Mouse (Mus musculus): ENCODE measurements around the gene Pml. TPM values are rescaled to one million over a fixed set of nuclear protein-coding genes. Genes with fewer than 3 reads are reported as not detected.

Gene Pml
- polyA plus RNA-seq, 1 experiment from 2014 or later = 21.6 TPM

DNA sequence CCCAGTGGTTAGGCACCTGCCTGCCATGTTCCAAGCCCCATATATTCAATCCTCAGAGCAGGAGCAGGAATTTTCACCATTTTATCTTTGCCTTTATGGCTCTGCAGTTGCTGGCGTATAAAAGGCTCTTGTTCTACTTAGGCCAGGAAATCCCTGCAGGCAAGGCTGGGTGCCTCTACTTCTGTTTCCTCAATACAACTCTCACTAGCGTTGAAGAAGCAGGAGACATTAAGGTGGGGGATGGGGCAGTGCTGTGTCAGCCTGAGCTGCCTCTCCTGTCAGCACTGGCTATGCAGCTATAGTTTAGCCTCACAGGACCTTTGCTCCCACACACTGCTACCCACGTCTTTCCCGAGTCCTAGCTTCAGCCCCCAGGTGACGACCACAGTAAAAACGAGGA is 17.8 kb downstream of the Pml start:
- Histone ChIP-seq H3K9ac (ENCODE audit: low read length) (no peak overlapping the region), H3K36me3 (ENCODE audit: control insufficient read depth, insufficient read depth, low read length) (peaks cover 51% of the 10 kb centered on the region), H3K9me3 (ENCODE audit: control insufficient read depth, low read length) (no peaks in the 10 kb centered on the region), H3K4me1 (replicated peaks; ENCODE audit: control insufficient read depth, insufficient read depth, low read length) (no peaks in the 10 kb centered on the region), H3K27ac (ENCODE audit: low read length) (peak overlapping the region; percentile 61), H3K27me3 (ENCODE audit: control insufficient read depth, insufficient read depth, low read depth, low read length) (no peaks in the 10 kb centered on the region), H3K4me3 (ENCODE audit: low read length) (no peak overlapping the region), H3K4me2 (ENCODE audit: low read depth, low read length) (no peak overlapping the region)
- ATAC-seq (ENCODE audit: low read depth) = no peak
- 62% methylated on average over 6 of the region's 6 CpGs for WGBS

DNA sequence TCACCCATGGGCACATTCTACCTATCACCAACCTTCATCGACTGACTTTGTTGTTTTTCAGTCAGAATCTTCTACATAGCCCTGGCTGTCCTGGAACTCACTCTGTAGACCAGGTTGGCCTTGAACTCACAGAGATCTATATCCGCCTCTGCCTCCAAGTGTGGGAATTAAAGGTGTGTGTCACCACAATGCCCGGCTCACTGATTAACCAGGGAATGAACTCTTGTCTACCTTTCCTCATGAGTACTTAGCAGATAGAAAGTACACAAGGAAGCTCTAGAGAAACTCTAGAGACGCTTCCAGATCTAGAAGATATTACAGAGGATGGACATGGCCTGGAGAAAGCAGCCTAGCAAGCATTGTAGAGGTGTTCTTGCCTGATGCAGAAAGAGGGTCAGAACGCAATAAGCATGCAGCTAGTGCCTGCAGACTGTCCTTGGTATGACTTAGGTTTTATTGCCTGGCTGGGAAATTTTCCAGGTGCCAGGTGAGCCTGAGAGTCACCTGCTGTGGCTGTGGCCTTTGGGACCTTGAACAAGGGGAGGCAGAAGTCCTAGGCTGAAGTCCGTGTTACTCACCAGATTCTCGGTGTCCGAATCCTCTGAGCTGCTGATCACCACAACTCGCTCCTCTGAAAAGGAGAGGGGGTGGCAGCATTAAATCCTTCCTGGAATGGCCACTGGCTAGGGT is 20.7 kb downstream of the Pml start:
- no peak overlapping the region for H3K4me2 ChIP-seq (ENCODE audit: low read depth, low read length)
- WGBS = 90% methylated on average over 9 of the region's 9 CpGs
- H3K36me3 ChIP-seq (ENCODE audit: control insufficient read depth, insufficient read depth, low read length) = peaks cover 40% of the 10 kb centered on the region
- H3K4me3 ChIP-seq (ENCODE audit: low read length) = no peak overlapping the region
- no peak overlapping the region for H3K27ac ChIP-seq (ENCODE audit: low read length)
- no peaks in the 10 kb centered on the region for H3K4me1 ChIP-seq (replicated peaks; ENCODE audit: control insufficient read depth, insufficient read depth, low read length)
- no peaks in the 10 kb centered on the region for H3K9me3 ChIP-seq (ENCODE audit: control insufficient read depth, low read length)
- no peak overlapping the region for H3K9ac ChIP-seq (ENCODE audit: low read length)
- H3K27me3 ChIP-seq (ENCODE audit: control insufficient read depth, insufficient read depth, low read depth, low read length) = no peaks in the 10 kb centered on the region
- ATAC-seq (ENCODE audit: low read depth) = no peak

DNA sequence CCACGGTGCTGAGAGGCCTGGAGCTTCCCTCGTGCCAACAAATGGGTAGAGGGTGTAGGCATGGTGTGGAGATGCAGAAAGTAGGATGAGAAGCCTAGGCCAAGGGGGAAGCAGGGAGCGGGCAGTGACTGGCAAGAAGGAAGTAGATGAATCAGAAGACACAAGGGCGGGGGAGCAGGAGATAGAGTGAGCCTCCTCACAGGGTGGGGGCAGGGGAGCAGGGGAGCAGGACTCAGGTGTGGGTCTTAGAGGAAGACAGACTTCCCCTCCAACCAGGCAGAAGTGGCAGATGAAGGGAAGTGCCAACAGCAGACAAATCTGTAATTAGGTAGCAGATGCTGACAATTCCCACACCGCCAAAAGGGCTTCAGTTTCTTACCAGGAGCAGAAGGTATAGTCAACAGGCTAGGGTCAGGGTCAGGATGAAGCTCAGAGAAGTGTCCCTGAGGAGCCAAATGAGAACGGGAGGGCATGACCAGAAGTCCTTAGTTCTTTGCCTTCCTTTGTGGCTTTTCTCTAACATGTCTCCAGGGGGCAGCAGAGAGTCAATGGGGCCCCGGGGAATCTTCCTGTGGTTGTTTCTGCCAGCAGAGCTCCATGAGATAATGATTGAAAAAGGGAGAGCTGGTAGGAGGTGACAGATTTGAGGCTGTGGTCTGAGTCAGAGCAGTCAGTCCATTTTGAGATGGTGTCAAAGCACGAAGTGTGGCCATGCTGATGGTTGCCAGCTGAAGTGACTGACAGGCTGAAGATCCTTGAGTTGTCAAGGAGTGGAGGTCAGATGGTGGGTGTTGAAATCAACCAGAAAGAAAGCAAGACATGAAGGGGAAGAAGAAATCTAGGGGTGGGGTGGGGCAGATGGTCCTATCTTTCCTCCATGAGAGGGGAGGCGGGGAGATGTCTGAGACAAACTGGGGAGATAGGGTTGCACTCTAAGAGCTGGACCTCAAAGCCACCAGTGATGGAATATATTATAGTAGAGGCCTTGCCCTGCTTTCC is 23.4 kb downstream of the Pml start:
- Histone ChIP-seq H3K4me2 (ENCODE audit: low read depth, low read length) (no peak overlapping the region), H3K27me3 (ENCODE audit: control insufficient read depth, insufficient read depth, low read depth, low read length) (no peaks in the 10 kb centered on the region), H3K27ac (ENCODE audit: low read length) (no peak overlapping the region), H3K4me1 (replicated peaks; ENCODE audit: control insufficient read depth, insufficient read depth, low read length) (no peaks in the 10 kb centered on the region), H3K36me3 (ENCODE audit: control insufficient read depth, insufficient read depth, low read length) (peaks cover 32% of the 10 kb centered on the region), H3K9ac (ENCODE audit: low read length) (no peak overlapping the region), H3K4me3 (ENCODE audit: low read length) (no peak overlapping the region), H3K9me3 (ENCODE audit: control insufficient read depth, low read length) (no peaks in the 10 kb centered on the region)
- 58% methylated on average over 9 of the region's 9 CpGs for WGBS
- ATAC-seq (ENCODE audit: low read depth) = no peak

DNA sequence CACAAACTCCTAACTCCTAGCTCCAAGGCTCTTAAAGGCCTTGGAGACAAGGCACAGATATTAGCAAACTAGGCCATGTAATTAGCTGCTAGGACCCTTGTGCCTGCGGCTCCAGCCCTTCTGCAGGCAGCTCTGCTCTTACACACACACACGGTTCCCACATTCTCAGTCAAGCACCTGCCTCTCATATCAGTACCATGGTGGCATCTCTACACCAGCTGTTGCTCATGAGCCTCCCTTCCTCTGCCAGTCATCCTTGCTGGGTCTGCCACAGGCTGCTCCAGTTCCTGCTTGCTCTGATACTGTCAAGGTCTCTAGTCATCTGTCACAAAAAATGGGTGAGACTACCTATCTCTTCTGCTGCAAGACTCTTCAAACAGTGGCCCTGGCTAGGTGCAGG is 25.2 kb downstream of the Pml start:
- 94% methylated on average over 2 of the region's 2 CpGs for WGBS
- Histone ChIP-seq H3K36me3 (ENCODE audit: control insufficient read depth, insufficient read depth, low read length) (peaks cover 25% of the 10 kb centered on the region), H3K27me3 (ENCODE audit: control insufficient read depth, insufficient read depth, low read depth, low read length) (no peaks in the 10 kb centered on the region), H3K9ac (ENCODE audit: low read length) (no peak overlapping the region), H3K4me2 (ENCODE audit: low read depth, low read length) (no peak overlapping the region), H3K4me1 (replicated peaks; ENCODE audit: control insufficient read depth, insufficient read depth, low read length) (no peaks in the 10 kb centered on the region), H3K9me3 (ENCODE audit: control insufficient read depth, low read length) (no peaks in the 10 kb centered on the region), H3K27ac (ENCODE audit: low read length) (no peak overlapping the region), H3K4me3 (ENCODE audit: low read length) (no peak overlapping the region)
- ATAC-seq (ENCODE audit: low read depth) = no peak

DNA sequence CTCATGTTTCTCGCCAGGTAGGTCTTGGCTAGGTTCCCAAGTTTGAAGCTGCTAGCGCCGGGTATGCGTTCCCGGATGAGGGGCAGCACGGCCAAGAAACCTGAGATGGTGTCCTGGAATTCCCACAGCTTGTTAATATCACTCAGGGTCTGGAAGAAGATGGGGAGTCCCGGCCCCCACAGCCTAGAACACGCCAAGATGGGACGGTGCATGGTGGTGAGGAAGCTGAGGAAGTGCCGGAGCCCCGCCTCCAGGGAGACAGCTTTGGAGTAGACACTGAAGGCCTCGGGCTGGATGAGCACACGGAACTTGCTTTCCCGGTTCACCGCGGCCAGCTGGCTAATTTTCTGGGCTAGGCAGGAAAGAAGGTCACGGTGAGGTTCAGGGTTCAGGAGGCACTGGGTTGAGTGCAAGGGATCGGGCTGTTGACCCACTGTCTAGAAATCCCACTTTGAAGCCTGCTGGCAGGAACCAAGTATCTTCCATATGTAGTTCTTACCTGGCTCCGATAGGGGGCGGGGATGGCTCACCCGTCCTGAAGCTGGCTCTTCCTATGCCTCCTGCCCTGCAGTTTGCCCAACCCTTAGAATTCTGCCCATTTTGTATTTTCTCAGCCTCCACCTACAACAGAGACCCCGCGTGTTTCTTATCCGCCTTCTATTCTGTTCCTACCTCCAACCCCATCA is 29.2 kb downstream of the Pml start:
- Histone ChIP-seq H3K4me1 (replicated peaks; ENCODE audit: control insufficient read depth, insufficient read depth, low read length) (no peaks in the 10 kb centered on the region), H3K4me3 (ENCODE audit: low read length) (no peak overlapping the region), H3K27ac (ENCODE audit: low read length) (no peak overlapping the region), H3K36me3 (ENCODE audit: control insufficient read depth, insufficient read depth, low read length) (peaks cover 8% of the 10 kb centered on the region; the same call in 1 of the 2 replicates), H3K27me3 (ENCODE audit: control insufficient read depth, insufficient read depth, low read depth, low read length) (no peaks in the 10 kb centered on the region), H3K9me3 (ENCODE audit: control insufficient read depth, low read length) (no peaks in the 10 kb centered on the region), H3K9ac (ENCODE audit: low read length) (no peak overlapping the region), H3K4me2 (ENCODE audit: low read depth, low read length) (no peak overlapping the region)
- peak; percentile 30; the same call in 1 of the 2 replicates for ATAC-seq (ENCODE audit: low read depth)
- WGBS = 62% methylated on average over 24 of the region's 24 CpGs

DNA sequence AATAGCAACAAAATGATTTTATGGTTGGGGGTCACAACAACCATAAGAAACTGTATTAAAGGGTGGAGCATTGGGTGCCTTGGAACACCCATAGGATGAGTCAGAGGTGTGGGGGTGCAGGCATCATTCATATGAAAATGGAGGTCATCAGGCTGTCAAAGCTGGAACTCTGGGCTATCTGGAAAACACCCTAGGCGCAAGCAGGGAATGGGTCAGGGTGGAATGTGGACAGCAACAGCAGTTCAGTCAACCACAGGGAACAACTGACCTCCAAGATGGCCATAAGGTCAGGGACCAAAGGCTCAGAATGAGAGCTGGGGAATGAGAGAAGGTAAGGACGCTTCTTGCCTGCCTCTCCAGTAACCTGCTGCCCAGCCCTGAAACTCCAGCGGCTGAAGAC is 31.0 kb downstream of the Pml start:
- no peak for ATAC-seq (ENCODE audit: low read depth)
- Histone ChIP-seq H3K4me3 (ENCODE audit: low read length) (no peak overlapping the region), H3K36me3 (ENCODE audit: control insufficient read depth, insufficient read depth, low read length) (peaks cover 8% of the 10 kb centered on the region; the same call in 1 of the 2 replicates), H3K4me2 (ENCODE audit: low read depth, low read length) (no peak overlapping the region), H3K9me3 (ENCODE audit: control insufficient read depth, low read length) (no peaks in the 10 kb centered on the region), H3K27me3 (ENCODE audit: control insufficient read depth, insufficient read depth, low read depth, low read length) (no peaks in the 10 kb centered on the region), H3K9ac (ENCODE audit: low read length) (no peak overlapping the region), H3K4me1 (replicated peaks; ENCODE audit: control insufficient read depth, insufficient read depth, low read length) (peaks cover 3% of the 10 kb centered on the region), H3K27ac (ENCODE audit: low read length) (no peak overlapping the region)
- WGBS = 87% methylated on average over 3 of the region's 3 CpGs

DNA sequence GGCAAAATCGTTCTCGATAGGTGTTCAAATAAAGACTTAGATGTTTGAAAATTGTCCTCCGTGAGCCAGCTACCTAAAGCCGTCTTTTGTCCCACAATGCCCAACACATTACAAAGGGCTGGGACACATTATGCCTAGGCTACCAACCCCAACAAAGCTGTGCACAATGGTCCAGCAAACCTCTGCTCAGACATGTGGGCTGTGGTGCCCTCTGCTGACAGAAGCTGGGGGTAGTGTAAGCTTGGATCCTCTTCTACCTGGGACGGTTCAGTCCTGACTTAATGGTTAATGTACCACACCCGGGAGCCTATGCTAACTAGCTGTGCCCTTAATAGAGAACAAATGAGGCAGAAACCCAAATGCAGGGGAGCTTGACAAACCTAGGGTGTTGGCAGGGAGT is 33.2 kb downstream of the Pml start:
- H3K36me3 ChIP-seq (ENCODE audit: control insufficient read depth, insufficient read depth, low read length) = 0 out of 2 replicates have a peak, but pooled peaks cover 5% of the 10 kb centered on the region
- no peak overlapping the region for H3K27ac ChIP-seq (ENCODE audit: low read length)
- H3K27me3 ChIP-seq (ENCODE audit: control insufficient read depth, insufficient read depth, low read depth, low read length) = 0 out of 2 replicates have a peak, but pooled peaks cover 2% of the 10 kb centered on the region
- 51% methylated on average over 6 of the region's 6 CpGs for WGBS
- H3K9me3 ChIP-seq (ENCODE audit: control insufficient read depth, low read length) = no peaks in the 10 kb centered on the region
- no peak overlapping the region for H3K4me3 ChIP-seq (ENCODE audit: low read length)
- no peak overlapping the region for H3K9ac ChIP-seq (ENCODE audit: low read length)
- no peak overlapping the region for H3K4me2 ChIP-seq (ENCODE audit: low read depth, low read length)
- H3K4me1 ChIP-seq (replicated peaks; ENCODE audit: control insufficient read depth, insufficient read depth, low read length) = peaks cover 3% of the 10 kb centered on the region
- no peak for ATAC-seq (ENCODE audit: low read depth)

DNA sequence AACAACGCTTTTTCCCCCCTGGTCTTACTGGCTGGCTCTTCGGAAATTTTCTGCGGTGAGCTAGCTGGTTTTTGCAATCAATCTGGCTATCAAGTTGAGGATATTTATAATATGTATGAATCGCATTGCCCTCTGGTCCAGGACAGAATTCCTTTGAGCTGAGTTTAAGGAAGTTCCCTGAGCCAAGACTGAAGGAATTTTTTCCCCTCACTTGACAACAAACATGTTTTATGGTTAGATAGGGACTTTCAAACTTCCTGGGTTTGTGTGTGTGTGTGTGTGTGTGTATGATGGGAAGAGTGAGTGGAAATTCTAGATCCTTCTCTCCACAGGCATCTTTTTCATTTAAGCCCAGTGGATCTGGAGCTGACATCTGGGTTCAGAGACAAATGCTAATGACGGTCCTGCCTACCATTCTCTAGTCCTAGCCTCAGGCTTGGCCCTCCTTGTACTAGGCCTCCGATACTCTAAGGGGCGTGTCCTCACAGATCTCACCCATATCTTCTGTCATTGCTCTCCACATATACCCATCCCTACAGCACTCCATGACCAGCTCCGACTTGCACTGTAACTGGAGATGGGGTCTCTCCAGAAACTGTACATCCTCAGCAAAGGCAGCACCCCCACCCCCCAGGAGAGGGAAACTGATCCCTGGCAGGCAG is 34.9 kb downstream of the Pml start:
- WGBS = 33% methylated on average over 8 of the region's 8 CpGs
- H3K4me2 ChIP-seq (ENCODE audit: low read depth, low read length) = no peak overlapping the region
- peaks cover 3% of the 10 kb centered on the region for H3K4me1 ChIP-seq (replicated peaks; ENCODE audit: control insufficient read depth, insufficient read depth, low read length)
- H3K9ac ChIP-seq (ENCODE audit: low read length) = no peak overlapping the region
- H3K36me3 ChIP-seq (ENCODE audit: control insufficient read depth, insufficient read depth, low read length) = no peaks in the 10 kb centered on the region
- ATAC-seq (ENCODE audit: low read depth) = peak; percentile 41; the same call in 1 of the 2 replicates
- H3K27ac ChIP-seq (ENCODE audit: low read length) = no peak overlapping the region
- no peak overlapping the region for H3K4me3 ChIP-seq (ENCODE audit: low read length)
- 0 out of 2 replicates have a peak, but pooled peaks cover 2% of the 10 kb centered on the region for H3K27me3 ChIP-seq (ENCODE audit: control insufficient read depth, insufficient read depth, low read depth, low read length)
- H3K9me3 ChIP-seq (ENCODE audit: control insufficient read depth, low read length) = no peaks in the 10 kb centered on the region

All from lung, embryonic 16.5 days (tissue).